ENCODE assay signal across 27 mouse cellular contexts in genomic region chr4:140945571-140945970, GRCm38 (mm10). TPM values are rescaled to one million over a fixed set of nuclear protein-coding genes. Genes with fewer than 3 reads are reported as not detected.
DNase-seq lines count a peak whose midpoint lies in the region; ATAC-seq and TF ChIP-seq lines count a peak whose summit lies in the region.
"Had no signal": no experiment of that assay in that cellular context is flagged by ENCODE, and none has a peak within 500 bp of the region (broad histone marks: within the 10 kb centered on the region; RNA-seq: fewer than 3 reads in every experiment).

No protein-coding gene starts in this region.

- H3K9me3 ChIP-seq in megakaryocyte, embryonic 14.5 days, result no peaks in the 10 kb centered on the region
- H3K9me3 ChIP-seq in intestine, embryonic 16.5 days (ENCODE audit: control insufficient read depth, low read length), result no peaks in the 10 kb centered on the region; the same call in 1 of the 2 replicates
- H3K9me3 ChIP-seq in embryonic facial prominence, embryonic 10.5 days, result no peaks in the 10 kb centered on the region
- H3K9me3 ChIP-seq: forebrain, embryonic 15.5 days; heart, embryonic 15.5 days; hindbrain, embryonic 13.5 days; midbrain, embryonic 15.5 days; neural tube, embryonic 13.5 days had no signal

- no peak for TF ChIP-seq POLR2A in bone marrow, adult 2 months (IDR thresholded peaks at IDR 0.05; ENCODE audit: borderline replicate concordance, control insufficient read depth, low read depth, low read length)

- H3K9ac ChIP-seq in intestine, embryonic 16.5 days (ENCODE audit: low read depth, low read length), result no peak overlapping the region
- H3K9ac ChIP-seq: embryonic facial prominence, embryonic 12.5 days; forebrain, embryonic 15.5 days; heart, embryonic 15.5 days; hindbrain, embryonic 13.5 days; limb, embryonic 13.5 days; liver, embryonic 12.5 days; midbrain, embryonic 15.5 days; neural tube, embryonic 13.5 days had no signal

- no peak for ATAC-seq in CD4-positive, CD25-positive, alpha-beta regulatory T cell, adult 4 months
- ATAC-seq in megakaryocyte, adult 5-6 weeks (ENCODE audit: poor library complexity, severe bottlenecking), result no peak
- ATAC-seq in intestine, embryonic 16.5 days, result no peak
- ATAC-seq: forebrain, embryonic 15.5 days; lung, postnatal 0 days; midbrain, embryonic 15.5 days had no signal

- H3K4me2 ChIP-seq in intestine, embryonic 16.5 days (ENCODE audit: low read depth, low read length), result no peak overlapping the region
- H3K4me2 ChIP-seq: embryonic facial prominence, embryonic 12.5 days; forebrain, embryonic 15.5 days; heart, embryonic 15.5 days; hindbrain, embryonic 13.5 days; limb, embryonic 13.5 days; liver, embryonic 12.5 days; midbrain, embryonic 15.5 days; neural tube, embryonic 13.5 days had no signal

- H3K36me3 ChIP-seq in megakaryocyte, embryonic 14.5 days (replicated peaks; ENCODE audit: low read length), result peaks cover 37% of the 10 kb centered on the region
- H3K36me3 ChIP-seq in intestine, embryonic 16.5 days (ENCODE audit: control insufficient read depth, insufficient read depth, low read length), result no peaks in the 10 kb centered on the region
- no peaks in the 10 kb centered on the region for H3K36me3 ChIP-seq in embryonic facial prominence, embryonic 10.5 days (replicated peaks)
- H3K36me3 ChIP-seq: embryonic facial prominence, embryonic 12.5 days; forebrain, embryonic 15.5 days; heart, embryonic 15.5 days; hindbrain, embryonic 13.5 days; limb, embryonic 13.5 days; liver, embryonic 12.5 days; midbrain, embryonic 10.5 days; midbrain, embryonic 15.5 days; neural tube, embryonic 13.5 days had no signal

- peak; percentile 38 for DNase-seq in CD4-positive, CD25-positive, alpha-beta regulatory T cell, adult 2 months (ENCODE audit: low read depth, low spot score)
- DNase-seq in naive thymus-derived CD4-positive, alpha-beta T cell, adult 2 months (ENCODE audit: low read depth), result peak; percentile 60
- no peak for DNase-seq in embryonic facial prominence, embryonic 10.5 days (ENCODE audit: low spot score)
- DNase-seq: adrenal gland, postnatal 25 days; cerebellum, adult 8-10 months; cerebellum, postnatal 25 days; gastrocnemius, postnatal 10 days; heart, postnatal 4 days; kidney, adult 11 months; kidney, postnatal 14 days; lung, adult 18-20 months had no signal

- H3K27ac ChIP-seq in bone marrow, adult 2 months (ENCODE audit: control insufficient read depth, insufficient read depth, low read depth, low read length, poor library complexity), result peak overlapping the region; percentile 89
- no peak overlapping the region for H3K27ac ChIP-seq in intestine, embryonic 16.5 days (ENCODE audit: low read length)
- no peak overlapping the region for H3K27ac ChIP-seq in embryonic facial prominence, embryonic 10.5 days (replicated peaks)
- H3K27ac ChIP-seq: embryonic facial prominence, embryonic 12.5 days; forebrain, embryonic 15.5 days; hindbrain, embryonic 13.5 days; left cerebral cortex, adult 2 months; limb, embryonic 13.5 days; liver, embryonic 12.5 days; midbrain, embryonic 10.5 days; midbrain, embryonic 15.5 days; neural tube, embryonic 13.5 days had no signal

- WGBS in bone marrow, adult 2 months, result 60% methylated on average over 4 of the region's 4 CpGs
- 95% methylated on average over 4 of the region's 4 CpGs for WGBS in intestine, embryonic 16.5 days
- 94% methylated on average over 4 of the region's 4 CpGs for WGBS in embryonic facial prominence, embryonic 10.5 days

- no peak for TF ChIP-seq CTCF in bone marrow, adult 2 months (IDR thresholded peaks at IDR 0.05; ENCODE audit: control insufficient read depth, insufficient read depth, low read length)

- peak overlapping the region; percentile 88 for H3K4me3 ChIP-seq in megakaryocyte, embryonic 14.5 days (replicated peaks)
- H3K4me3 ChIP-seq in bone marrow, adult 2 months (replicated peaks; ENCODE audit: control insufficient read depth, low read depth, low read length), result no peak overlapping the region
- H3K4me3 ChIP-seq in intestine, embryonic 16.5 days (ENCODE audit: low read length), result no peak overlapping the region
- no peak overlapping the region for H3K4me3 ChIP-seq in embryonic facial prominence, embryonic 10.5 days
- H3K4me3 ChIP-seq: embryonic facial prominence, embryonic 12.5 days; forebrain, embryonic 15.5 days; heart, embryonic 15.5 days; hindbrain, embryonic 13.5 days; left cerebral cortex, adult 2 months; limb, embryonic 13.5 days; liver, embryonic 12.5 days; midbrain, embryonic 10.5 days; midbrain, embryonic 15.5 days; neural tube, embryonic 13.5 days had no signal

- H3K4me1 ChIP-seq in megakaryocyte, embryonic 14.5 days, result peaks cover 60% of the 10 kb centered on the region
- H3K4me1 ChIP-seq in bone marrow, adult 2 months (ENCODE audit: control insufficient read depth, insufficient read depth, low read length), result peaks cover 7% of the 10 kb centered on the region
- no peaks in the 10 kb centered on the region for H3K4me1 ChIP-seq in intestine, embryonic 16.5 days (ENCODE audit: control insufficient read depth, insufficient read depth, low read length)
- peaks cover 21% of the 10 kb centered on the region for H3K4me1 ChIP-seq in embryonic facial prominence, embryonic 10.5 days
- H3K4me1 ChIP-seq: embryonic facial prominence, embryonic 12.5 days; hindbrain, embryonic 13.5 days; limb, embryonic 13.5 days; midbrain, embryonic 15.5 days; neural tube, embryonic 13.5 days had no signal

- H3K27me3 ChIP-seq in megakaryocyte, embryonic 14.5 days (replicated peaks), result no peaks in the 10 kb centered on the region
- H3K27me3 ChIP-seq in intestine, embryonic 16.5 days (replicated peaks; ENCODE audit: control insufficient read depth, insufficient read depth, low read length), result no peaks in the 10 kb centered on the region
- H3K27me3 ChIP-seq in embryonic facial prominence, embryonic 10.5 days (replicated peaks; ENCODE audit: low read depth, poor library complexity, severe bottlenecking), result no peaks in the 10 kb centered on the region
- H3K27me3 ChIP-seq: embryonic facial prominence, embryonic 12.5 days; forebrain, embryonic 15.5 days; heart, embryonic 15.5 days; limb, embryonic 13.5 days; liver, embryonic 12.5 days; midbrain, embryonic 15.5 days; neural tube, embryonic 13.5 days had no signal

RNA-seq across cellular contexts. Expression of gene Sdhb, which starts 15.4 kb away (rescaled TPM):
- polyA plus RNA-seq in CD4-positive, CD25-positive, alpha-beta regulatory T cell, adult 4 months (2017; shearing (Covaris generic)), result 100 to 1,000 TPM; 250 to 293 TPM
- polyA plus RNA-seq in megakaryocyte, embryonic 14.5 days (2012; ENCODE audit: insufficient read depth, low replicate concordance), result 129 and 181 TPM in 2 replicates
- total RNA-seq in megakaryocyte, adult 5-6 weeks (2015), result 182 and 183 TPM in 2 replicates
- 110 and 120 TPM in 2 replicates for total RNA-seq in megakaryocyte, adult 5-6 weeks (2017)
- polyA plus RNA-seq in bone marrow, adult 2 months (2011; ENCODE audit: insufficient read depth, insufficient read length, low replicate concordance, missing spikeins), result 33.6 and 65.3 TPM in 2 replicates
- 671 and 689 TPM in 2 replicates for polyA plus RNA-seq in intestine, embryonic 16.5 days (2015; fragmentation: Nextera tagmentation; extraction: Ambion mirVana)
- 432 and 438 TPM in 2 replicates for polyA plus RNA-seq in embryonic facial prominence, embryonic 10.5 days (2016; fragmentation: Nextera tagmentation; extraction: Ambion mirVana)

RNA-seq across cellular contexts. Expression of gene Padi2, which starts 39.4 kb away (rescaled TPM):
- polyA plus RNA-seq in CD4-positive, CD25-positive, alpha-beta regulatory T cell, adult 4 months (2017; shearing (Covaris generic)), result 10 to 100 TPM; 11.4 to 13.8 TPM
- polyA plus RNA-seq in megakaryocyte, embryonic 14.5 days (2012; ENCODE audit: insufficient read depth, low replicate concordance), result 3.3 and 3.8 TPM in 2 replicates
- total RNA-seq in megakaryocyte, adult 5-6 weeks (2015), result 53.2 and 54.0 TPM in 2 replicates
- total RNA-seq in megakaryocyte, adult 5-6 weeks (2017), result 53.5 and 56.7 TPM in 2 replicates
- 5.6 and 11.4 TPM in 2 replicates for polyA plus RNA-seq in bone marrow, adult 2 months (2011; ENCODE audit: insufficient read depth, insufficient read length, low replicate concordance, missing spikeins)
- 3.0 and 3.5 TPM in 2 replicates for polyA plus RNA-seq in intestine, embryonic 16.5 days (2015; fragmentation: Nextera tagmentation; extraction: Ambion mirVana)
- polyA plus RNA-seq in embryonic facial prominence, embryonic 10.5 days (2016; fragmentation: Nextera tagmentation; extraction: Ambion mirVana), result 0.97 and 1.6 TPM in 2 replicates

RNA-seq across cellular contexts. Expression of gene Atp13a2, which starts 41.1 kb away (rescaled TPM):
- polyA plus RNA-seq in CD4-positive, CD25-positive, alpha-beta regulatory T cell, adult 4 months (2017; shearing (Covaris generic)), result 1 to 10 TPM; 4.0 to 5.9 TPM
- 373 and 691 TPM in 2 replicates for polyA plus RNA-seq in megakaryocyte, embryonic 14.5 days (2012; ENCODE audit: insufficient read depth, low replicate concordance)
- total RNA-seq in megakaryocyte, adult 5-6 weeks (2015), result 25.1 and 29.7 TPM in 2 replicates
- 37.2 and 43.5 TPM in 2 replicates for total RNA-seq in megakaryocyte, adult 5-6 weeks (2017)
- polyA plus RNA-seq in bone marrow, adult 2 months (2011; ENCODE audit: insufficient read depth, insufficient read length, low replicate concordance, missing spikeins), result 28.4 and 46.7 TPM in 2 replicates
- 29.3 and 31.5 TPM in 2 replicates for polyA plus RNA-seq in intestine, embryonic 16.5 days (2015; fragmentation: Nextera tagmentation; extraction: Ambion mirVana)
- 42.4 and 43.2 TPM in 2 replicates for polyA plus RNA-seq in embryonic facial prominence, embryonic 10.5 days (2016; fragmentation: Nextera tagmentation; extraction: Ambion mirVana)
